Mouse (Mus musculus) cerebellum, postnatal 10 days (tissue): ENCODE data around the gene Slc25a17.

Experiments
- DNase-seq, 2 experiments: peaks; one replicate each; pipeline ENCODE4 v3.0.0; 2021; ENCODE audit warnings: mixed read lengths in 2 of 2

Slc25a17 gene

DNA sequence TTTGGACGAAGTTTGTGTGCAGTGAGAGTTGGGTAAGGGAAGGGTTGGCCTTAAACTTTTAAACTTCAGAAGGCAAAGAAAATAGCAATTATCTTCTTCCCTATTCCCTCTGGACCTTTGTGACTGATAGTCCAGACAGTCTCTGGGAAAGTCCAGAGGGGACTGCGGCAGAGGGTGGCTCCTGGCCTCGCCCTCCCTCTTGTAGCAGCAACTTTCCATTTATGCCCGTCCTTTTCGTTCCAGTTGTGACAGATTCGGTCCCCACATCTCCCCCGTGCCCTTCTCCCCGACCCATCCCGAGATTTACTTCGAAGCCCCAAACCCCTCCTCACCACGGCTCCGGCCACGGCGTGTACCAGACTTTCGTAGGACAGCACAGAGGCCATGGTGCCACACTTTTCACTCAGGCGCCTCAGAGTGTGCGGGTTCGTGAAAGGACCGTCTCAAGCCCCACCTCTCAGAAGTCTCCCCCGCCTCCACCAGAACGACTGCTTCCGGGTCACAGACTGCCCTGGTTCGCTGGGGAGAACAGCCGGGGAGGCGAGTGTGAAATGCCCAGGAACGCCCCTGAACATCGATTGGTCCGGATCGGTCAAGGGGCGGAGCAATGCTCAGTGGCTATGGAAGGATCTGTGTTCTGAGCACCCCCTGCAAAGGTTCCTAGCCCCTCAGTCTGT lies at the start of gene Slc25a17:
Gene Slc25a17 (minus strand): TSS at position 468 of the 677 bp plus-strand sequence.
- peak; percentile 97 to 98 for DNase-seq

- DNase-seq, result no peak
These were observed 47.6 kb upstream of the Slc25a17 start, which contains the start of gene Dnajb7 for GRCm38 (mm10) chr15:81408199-81408598. TSS of gene Dnajb7 (minus strand) at chr15:81408299.

- DNase-seq, result no peak
These were observed 44.4 kb upstream of the Slc25a17 start for GRCm38 (mm10) chr15:81405008-81405407.

DNA sequence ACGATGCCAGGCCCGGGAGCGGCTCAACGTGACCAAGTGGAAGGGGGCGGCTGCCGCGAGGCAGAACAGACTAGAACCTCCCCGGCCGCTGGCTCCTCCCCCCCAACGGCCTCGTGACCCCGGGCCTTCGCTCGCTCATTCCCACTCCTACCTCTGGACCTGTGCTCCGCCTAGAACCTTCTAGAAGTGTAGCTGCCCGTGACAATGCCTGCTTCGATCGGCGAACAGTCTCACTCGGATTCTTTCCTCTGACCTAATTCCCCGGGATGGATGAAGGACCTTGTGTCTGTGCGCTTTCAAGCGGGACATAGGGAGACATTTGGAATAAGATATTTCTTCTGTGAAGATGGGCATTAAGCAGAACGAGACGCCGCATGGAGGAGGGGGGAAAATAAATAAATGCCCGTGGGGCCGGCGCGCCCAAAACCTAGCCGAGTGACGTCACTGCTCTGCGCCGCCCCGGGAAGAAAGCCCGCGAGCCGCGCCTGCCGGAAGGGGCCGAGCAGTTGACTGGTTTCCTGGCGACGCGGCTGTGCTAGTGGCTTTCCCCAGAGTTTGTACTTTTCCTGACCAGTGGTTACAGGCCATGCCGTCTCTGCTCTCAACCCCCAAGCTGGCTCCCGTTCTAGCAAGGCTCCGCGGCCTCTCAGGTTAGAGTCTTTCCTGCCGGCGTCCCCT lies 39.2 kb upstream of the Slc25a17 start, which contains the start of the genes St13 and Xpnpep3:
Gene St13 (minus strand): TSS at position 440 of the 678 bp plus-strand sequence.
Gene Xpnpep3 (plus strand): TSS at position 501 of the 678 bp plus-strand sequence.
- DNase-seq, result peak; percentile 99

GRCm38 (mm10) chr15:81399297-81399637 lies 38.7 kb upstream of the Slc25a17 start:
- DNase-seq, result no peak

DNA sequence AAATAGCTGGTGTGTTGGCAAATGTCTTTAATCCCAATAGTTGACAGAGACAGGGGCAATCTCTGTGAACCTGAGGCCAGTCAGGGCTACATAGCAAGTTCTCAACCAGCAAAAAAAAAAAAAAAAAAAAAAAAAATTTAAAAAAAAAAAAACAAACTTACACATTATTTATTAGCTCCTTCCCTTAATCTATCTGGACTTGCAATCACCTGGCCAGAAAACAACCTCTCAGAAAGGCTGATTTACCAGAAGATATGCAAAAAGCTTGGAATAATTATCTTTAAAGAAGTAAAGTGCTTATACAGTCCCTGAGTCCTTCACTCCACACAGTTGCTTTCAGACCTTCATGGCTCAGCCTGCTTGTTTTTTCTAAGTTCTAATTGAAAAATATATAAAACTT lies 37.6 kb upstream of the Slc25a17 start:
- no peak for DNase-seq

DNA sequence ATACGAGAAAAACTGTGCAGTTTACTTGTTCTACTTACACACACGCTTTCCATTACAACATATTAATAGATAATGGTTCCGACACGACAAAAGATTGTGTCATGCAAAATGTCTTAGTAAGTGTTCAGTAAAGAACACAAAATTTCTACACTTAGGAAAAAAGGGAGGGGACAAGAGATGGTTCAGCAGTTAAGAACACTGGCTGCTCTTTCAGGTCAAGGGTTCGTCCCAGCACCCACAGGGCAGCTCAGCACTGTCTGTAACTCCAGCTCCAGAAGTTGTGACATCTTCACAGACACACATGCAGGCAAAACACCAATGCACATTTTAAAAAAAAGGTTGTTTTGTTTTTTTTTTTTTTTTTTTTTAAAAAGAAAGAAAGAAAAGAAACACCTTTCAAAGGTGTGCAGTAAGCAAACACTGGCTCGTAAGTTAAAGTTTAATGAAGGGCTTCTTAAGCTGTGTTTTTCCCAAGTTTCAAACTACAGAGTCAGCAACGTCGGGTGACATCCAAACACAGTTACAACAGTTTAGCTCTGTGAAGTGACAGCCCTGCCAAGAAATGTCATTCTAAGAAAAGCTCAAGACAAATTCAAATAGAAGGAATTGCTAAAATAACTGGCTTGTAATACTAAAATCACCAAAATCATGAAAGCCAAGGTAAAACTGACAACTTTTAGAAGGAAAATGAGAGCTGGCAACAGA lies 33.8 kb upstream of the Slc25a17 start:
- no peak for DNase-seq

DNA sequence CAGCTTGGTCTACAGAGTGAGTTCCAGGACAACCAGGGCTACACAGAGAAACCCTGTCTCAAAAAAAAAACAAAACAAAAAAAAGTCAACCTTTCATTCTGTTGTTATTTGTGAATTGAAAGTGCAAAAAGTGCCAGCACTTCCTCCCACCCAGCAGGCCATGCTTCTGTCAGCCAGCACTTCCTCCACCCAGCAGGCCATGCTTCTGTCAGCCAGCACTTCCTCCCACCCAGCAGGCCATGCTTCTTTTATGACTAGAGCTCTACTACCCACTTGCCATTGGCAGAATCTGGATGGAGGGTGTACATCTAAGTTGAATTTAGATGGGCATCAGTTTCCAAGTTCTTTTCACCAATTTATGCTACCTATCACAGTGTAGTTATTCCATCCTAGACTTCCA lies 32.4 kb upstream of the Slc25a17 start:
- peak; percentile 35 to 57 for DNase-seq

DNA sequence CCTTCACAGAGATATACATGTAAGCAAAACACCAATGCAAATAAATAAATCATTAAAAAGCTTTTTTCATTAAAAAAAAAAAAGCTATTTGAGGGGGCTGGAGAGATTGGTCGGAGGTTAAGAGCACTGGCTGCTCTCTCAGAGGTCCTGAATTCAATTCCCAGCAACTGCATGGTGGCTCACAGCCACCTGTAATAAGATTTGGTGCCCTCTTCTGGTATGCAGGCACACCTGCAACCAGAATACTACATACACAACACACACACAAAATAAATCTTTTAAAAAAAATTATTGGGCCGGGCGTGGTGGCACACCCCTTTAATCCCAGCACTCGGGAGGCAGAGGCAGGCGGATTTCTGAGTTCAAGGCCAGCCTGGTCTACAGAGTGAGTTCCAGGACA lies 25.7 kb upstream of the Slc25a17 start:
- DNase-seq, result no peak

DNA sequence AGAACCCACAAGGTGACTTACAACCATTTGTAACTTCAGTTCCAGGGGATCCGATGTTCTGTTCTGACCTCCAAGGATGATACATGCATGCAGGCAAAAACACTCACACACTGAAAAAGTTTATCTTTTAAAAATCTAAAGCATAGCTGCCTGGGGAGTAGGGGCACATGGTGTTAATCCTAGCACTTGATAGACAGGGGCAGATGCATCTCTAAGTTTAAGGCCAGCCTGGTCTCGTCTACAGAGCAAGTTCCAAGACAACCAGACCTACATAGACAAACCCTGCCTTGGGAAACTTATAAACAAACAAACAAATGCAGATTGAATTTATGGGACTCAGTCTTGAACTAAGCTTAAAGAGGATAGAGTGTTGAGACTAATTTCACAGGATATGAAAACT lies 18.2 kb upstream of the Slc25a17 start:
- DNase-seq, result no peak

DNA sequence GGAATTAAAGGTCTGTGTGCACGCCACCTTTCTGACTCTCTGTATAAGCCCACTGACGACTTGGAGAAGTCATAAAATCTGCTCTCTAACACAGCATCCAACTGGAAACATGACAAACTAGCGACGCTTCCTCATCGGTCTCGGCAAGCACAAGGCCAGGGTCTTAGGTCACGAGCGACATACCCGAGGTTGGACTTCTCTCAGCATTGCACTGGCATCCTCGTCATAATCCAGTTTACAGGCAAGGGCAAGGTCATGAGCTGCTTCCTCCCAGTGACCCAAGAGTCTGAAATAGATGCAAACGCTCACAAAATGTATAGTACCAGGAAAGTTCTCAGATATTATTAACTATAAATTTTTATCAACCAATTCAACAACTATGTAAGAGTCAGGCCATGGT lies 14.0 kb upstream of the Slc25a17 start:
- DNase-seq, result no peak

- no peak for DNase-seq
These were observed 9.7 kb upstream of the Slc25a17 start for GRCm38 (mm10) chr15:81370356-81370755.

DNA sequence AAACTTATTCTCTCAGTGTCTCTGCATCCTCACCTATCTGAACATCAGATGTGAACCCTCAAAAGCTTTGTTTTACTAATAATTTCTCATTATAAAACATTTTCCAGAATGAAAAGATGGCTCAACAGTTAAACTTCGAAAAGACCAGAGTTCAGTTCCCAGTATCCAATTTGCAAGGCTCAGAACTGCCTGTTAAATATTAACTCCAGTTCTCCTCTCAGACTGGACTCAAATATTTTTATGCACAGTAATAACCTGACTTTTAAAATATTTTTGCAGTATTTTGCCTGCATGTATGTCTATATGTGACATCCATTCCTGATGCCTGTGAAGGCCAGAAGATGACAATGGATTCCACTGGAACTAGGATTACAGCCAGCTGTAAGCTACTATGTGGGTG lies 8.0 kb upstream of the Slc25a17 start:
- no peak for DNase-seq

DNA sequence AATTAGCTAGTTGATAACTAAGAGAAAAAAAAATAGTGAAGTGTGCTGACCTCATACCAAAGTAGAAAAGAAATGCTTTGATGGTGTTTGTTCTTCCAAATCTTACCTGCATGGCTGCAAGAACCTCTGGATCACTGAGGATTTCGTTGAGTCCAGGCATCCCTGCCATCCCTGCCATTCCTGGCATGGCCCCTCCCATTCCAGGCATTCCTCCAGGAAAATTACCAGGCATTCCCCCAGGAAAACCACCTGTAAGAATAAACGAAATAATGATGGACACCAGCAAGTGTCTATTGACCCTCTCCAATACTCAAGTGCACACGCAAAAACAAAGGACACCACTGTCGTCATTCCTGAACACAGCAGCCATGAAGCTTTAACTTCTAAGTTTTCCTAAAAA lies 5.6 kb upstream of the Slc25a17 start:
- peak; percentile 15 to 16 for DNase-seq

- no peak for DNase-seq
These were observed 4.6 kb upstream of the Slc25a17 start for GRCm38 (mm10) chr15:81365246-81365645.

- DNase-seq, result no peak
These were observed 3.7 kb upstream of the Slc25a17 start for GRCm38 (mm10) chr15:81364271-81364670.

GRCm38 (mm10) chr15:81362501-81362900 lies 1.9 kb upstream of the Slc25a17 start:
- DNase-seq, result no peak

GRCm38 (mm10) chr15:81361417-81362015 lies 904 bp upstream of the Slc25a17 start:
- DNase-seq, result peak; percentile 5 to 13

- DNase-seq, result peak in 1 of 2 experiments; percentile 8
These were observed 401 bp upstream of the Slc25a17 start for GRCm38 (mm10) chr15:81361022-81361404.

DNA sequence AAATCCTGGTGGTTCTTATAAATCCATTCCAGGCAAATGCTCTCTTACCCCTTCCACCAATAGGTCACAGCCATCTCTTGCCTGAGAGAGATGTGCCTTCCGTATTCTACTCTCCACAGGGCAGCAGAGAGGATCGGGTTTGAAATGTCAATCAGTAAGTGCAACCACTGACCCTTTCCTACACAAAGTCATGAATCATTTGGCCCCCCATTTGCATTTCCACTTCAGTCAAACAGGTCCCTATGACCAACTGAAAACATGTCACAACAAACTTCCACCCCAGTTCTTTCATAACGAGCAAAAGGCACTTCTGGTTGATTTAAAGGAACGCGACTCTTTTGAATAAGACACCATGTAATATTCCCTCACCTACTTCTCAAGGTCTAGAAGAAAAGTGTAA lies 1.2 kb downstream of the Slc25a17 start:
- no peak for DNase-seq

- DNase-seq, result no peak
These were observed 1.7 kb downstream of the Slc25a17 start for GRCm38 (mm10) chr15:81358943-81359342.

DNA sequence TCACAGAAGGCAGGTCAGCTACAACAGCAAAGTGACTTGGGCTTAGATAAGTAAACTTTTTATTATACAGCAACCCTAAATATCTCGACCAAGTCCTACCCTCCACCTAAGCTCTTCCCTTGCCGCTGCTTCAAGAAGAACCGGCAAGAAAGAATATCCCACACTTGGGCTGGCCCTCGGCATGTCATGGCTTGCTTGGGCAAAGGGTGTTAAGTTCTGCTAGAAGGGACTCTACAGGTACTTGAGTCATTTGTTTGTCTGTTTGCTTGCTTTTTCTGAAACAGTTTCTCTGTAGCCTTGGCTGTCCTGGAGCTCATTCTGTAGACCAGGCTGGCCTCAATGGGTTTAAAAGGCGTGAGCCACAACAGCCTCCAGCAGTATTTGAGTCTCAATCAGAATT lies 3.7 kb downstream of the Slc25a17 start:
- DNase-seq, result no peak

- peak; percentile 61 to 65 for DNase-seq
These were observed 5.4 kb downstream of the Slc25a17 start for GRCm38 (mm10) chr15:81355146-81355761.
